Mouse (Mus musculus): ENCODE measurements around the gene Mvb12a. TPM values are rescaled to one million over a fixed set of nuclear protein-coding genes. Genes with fewer than 3 reads are reported as not detected.

The Mvb12a gene
- polyA plus RNA-seq, 1 experiment from 2014 or later = 66.6 TPM

DNA sequence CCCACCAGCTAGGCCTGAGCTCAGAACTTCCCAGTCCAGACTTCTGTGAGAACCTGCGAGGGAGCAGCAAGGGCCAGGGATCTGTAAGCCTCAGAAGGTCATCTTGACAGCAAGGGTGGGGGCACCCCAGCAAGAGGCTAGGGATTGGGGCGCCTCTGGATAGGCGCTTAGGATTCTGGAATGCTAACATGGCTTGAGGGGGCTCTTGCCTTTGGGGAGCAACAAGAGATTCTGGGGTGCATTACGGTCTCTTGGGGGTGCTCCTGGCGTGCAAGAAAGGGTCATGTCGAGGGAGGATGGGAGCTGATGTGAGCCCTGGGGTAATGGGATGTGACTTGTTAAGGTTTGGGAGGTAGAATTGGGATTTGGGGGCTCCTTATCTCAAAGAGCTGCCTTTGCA lies 26.2 kb downstream of the Mvb12a start:
- Histone ChIP-seq H3K4me3 (replicated peaks; ENCODE audit: low read length) (peak overlapping the region; percentile 51), H3K4me1 (replicated peaks; ENCODE audit: control insufficient read depth, insufficient read depth, low read length) (peaks cover 25% of the 10 kb centered on the region), H3K27me3 (ENCODE audit: control insufficient read depth, insufficient read depth, low read length) (peaks cover 10% of the 10 kb centered on the region; the same call in 1 of the 2 replicates), H3K9ac (peak overlapping the region; percentile 80), H3K36me3 (replicated peaks; ENCODE audit: control insufficient read depth, insufficient read depth) (no peaks in the 10 kb centered on the region), H3K27ac (peak overlapping the region; percentile 83), H3K9me3 (ENCODE audit: control insufficient read depth, low read length) (no peaks in the 10 kb centered on the region), H3K4me2 (replicated peaks) (peak overlapping the region; percentile 89)
- ATAC-seq (ENCODE audit: low FRiP score) (no peak), DNase-seq (ENCODE audit: low spot score) (no peak)
- WGBS = 15% methylated on average over 6 of the region's 6 CpGs

DNA sequence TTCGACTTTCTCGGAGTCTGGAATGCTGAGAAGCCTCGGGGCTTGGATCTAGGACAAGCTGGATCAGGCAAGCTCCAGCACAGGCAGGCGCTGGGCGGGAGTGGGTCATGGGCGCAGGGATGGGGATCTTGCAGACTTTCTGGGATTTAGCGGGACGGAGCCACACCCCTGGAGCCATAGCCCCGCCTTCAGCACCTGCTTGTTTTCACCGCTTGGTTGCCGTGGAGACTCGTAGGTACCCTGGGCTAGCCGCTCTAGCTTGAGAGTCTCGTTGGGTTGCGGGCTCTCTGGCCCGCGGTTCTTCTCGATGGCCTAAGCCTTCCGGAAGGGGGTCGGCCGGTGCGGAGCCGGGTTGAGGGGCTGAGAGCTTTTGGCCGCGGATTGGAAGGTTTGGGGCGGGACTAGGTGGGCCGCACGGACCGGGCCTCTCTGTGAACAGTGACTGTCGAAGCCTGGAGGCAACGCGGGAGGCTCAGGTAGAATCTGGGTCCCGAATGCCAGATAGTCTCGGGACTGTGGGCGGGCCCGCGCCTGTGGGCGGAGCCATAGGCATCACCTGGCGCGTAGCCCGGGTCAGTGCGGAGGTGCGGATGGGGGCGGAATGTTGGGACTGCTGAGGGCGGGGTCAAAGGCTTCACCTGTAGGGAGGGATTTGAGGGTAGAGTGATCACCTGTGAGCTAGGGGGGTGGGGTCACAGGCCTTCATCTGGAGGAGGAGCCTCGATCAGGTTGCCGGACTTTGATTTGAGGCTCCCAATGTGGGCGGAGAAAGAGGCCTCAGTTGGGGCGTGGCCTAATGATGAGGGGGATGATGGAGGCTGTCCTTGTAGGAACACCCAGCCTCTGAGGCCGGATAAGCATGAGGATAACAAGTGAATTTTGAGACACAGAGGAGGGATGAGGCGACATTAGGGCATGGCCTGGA lies 26.9 kb downstream of the Mvb12a start:
- ATAC-seq (ENCODE audit: low FRiP score) = peak; percentile 79
- H3K36me3 ChIP-seq (replicated peaks; ENCODE audit: control insufficient read depth, insufficient read depth) = no peaks in the 10 kb centered on the region
- peak overlapping the region; percentile 83 for H3K27ac ChIP-seq
- WGBS = under 1% methylated on average over 51 of the region's 51 CpGs
- peak overlapping the region; percentile 89 for H3K4me2 ChIP-seq (replicated peaks)
- H3K4me1 ChIP-seq (replicated peaks; ENCODE audit: control insufficient read depth, insufficient read depth, low read length) = peaks cover 25% of the 10 kb centered on the region
- DNase-seq (ENCODE audit: low spot score) = peak; percentile 87
- peak overlapping the region; percentile 80 for H3K9ac ChIP-seq
- H3K4me3 ChIP-seq (replicated peaks; ENCODE audit: low read length) = peak overlapping the region; percentile 51
- H3K9me3 ChIP-seq (ENCODE audit: control insufficient read depth, low read length) = no peaks in the 10 kb centered on the region
- peaks cover 7% of the 10 kb centered on the region; the same call in 1 of the 2 replicates for H3K27me3 ChIP-seq (ENCODE audit: control insufficient read depth, insufficient read depth, low read length)

DNA sequence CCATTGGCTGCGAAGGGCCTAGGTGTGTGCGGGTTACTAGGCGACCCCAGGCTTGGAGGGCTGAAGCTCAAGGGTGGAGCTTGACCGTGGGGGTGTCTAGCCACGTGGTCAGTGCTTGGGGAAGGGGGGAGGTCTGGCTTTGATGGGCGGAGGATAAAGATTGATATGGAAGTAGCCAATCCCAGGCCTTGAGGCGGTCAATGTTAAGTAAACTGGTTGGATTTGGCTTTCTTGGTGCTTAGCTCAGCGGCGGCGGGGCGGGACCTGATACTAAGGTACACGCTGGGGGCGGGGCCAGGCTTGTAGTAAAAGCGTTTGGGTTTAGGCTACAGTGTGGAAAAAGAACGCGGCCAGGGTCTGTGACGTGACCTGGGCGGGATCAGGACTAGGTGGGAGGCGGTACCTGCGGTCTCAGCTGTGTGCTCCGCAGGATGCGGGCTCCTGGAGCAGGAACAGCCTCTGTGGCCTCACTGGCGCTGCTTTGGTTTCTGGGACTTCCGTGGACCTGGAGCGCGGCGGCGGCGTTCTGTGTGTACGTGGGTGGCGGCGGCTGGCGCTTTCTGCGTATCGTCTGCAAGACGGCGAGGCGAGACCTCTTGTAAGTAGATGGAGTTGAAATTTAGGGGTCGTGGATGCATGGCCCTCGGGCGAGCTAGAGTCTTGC lies 27.7 kb downstream of the Mvb12a start:
- peak overlapping the region; percentile 80 for H3K9ac ChIP-seq
- H3K4me1 ChIP-seq (replicated peaks; ENCODE audit: control insufficient read depth, insufficient read depth, low read length) = peaks cover 25% of the 10 kb centered on the region
- no peaks in the 10 kb centered on the region for H3K9me3 ChIP-seq (ENCODE audit: control insufficient read depth, low read length)
- ATAC-seq (ENCODE audit: low FRiP score) = peak; percentile 88
- H3K27me3 ChIP-seq (ENCODE audit: control insufficient read depth, insufficient read depth, low read length) = peaks cover 7% of the 10 kb centered on the region; the same call in 1 of the 2 replicates
- H3K36me3 ChIP-seq (replicated peaks; ENCODE audit: control insufficient read depth, insufficient read depth) = no peaks in the 10 kb centered on the region
- under 1% methylated on average over 41 of the region's 41 CpGs for WGBS
- H3K4me3 ChIP-seq (replicated peaks; ENCODE audit: low read length) = peak overlapping the region; percentile 51
- DNase-seq (ENCODE audit: low spot score) = peak; percentile 91
- H3K27ac ChIP-seq = peak overlapping the region; percentile 83
- peak overlapping the region; percentile 89 for H3K4me2 ChIP-seq (replicated peaks)

DNA sequence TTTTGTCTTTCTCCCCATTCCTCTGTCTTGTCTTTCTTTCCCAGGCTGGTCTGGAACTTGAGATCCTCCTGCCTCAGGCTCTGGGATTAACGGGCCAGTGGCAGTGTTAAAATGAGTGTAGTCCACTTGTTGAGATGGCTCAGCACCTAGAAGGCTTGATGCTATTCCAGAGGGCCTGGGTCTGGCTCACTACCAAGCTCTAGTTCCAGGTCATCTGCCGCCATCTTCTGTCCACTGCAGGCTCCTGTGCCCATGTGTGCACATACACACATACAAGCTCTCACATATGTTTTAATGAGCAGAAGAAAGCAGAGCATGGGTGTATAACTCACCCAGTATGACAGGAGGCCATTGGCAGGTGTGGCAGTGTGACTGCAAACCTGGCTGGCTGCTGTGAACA lies 29.4 kb downstream of the Mvb12a start:
- Histone ChIP-seq H3K27me3 (ENCODE audit: control insufficient read depth, insufficient read depth, low read length) (peaks cover 6% of the 10 kb centered on the region; the same call in 1 of the 2 replicates), H3K4me3 (replicated peaks; ENCODE audit: low read length) (peak overlapping the region; percentile 51; the same call in 1 of the 2 replicates), H3K4me2 (replicated peaks) (peak overlapping the region; percentile 89), H3K4me1 (replicated peaks; ENCODE audit: control insufficient read depth, insufficient read depth, low read length) (peaks cover 25% of the 10 kb centered on the region), H3K27ac (peak overlapping the region; percentile 55), H3K9ac (peak overlapping the region; percentile 80), H3K9me3 (ENCODE audit: control insufficient read depth, low read length) (no peaks in the 10 kb centered on the region), H3K36me3 (replicated peaks; ENCODE audit: control insufficient read depth, insufficient read depth) (no peaks in the 10 kb centered on the region)
- WGBS = 83% methylated on average over 2 of the region's 2 CpGs
- ATAC-seq (ENCODE audit: low FRiP score) = no peak
- no peak for DNase-seq (ENCODE audit: low spot score)

DNA sequence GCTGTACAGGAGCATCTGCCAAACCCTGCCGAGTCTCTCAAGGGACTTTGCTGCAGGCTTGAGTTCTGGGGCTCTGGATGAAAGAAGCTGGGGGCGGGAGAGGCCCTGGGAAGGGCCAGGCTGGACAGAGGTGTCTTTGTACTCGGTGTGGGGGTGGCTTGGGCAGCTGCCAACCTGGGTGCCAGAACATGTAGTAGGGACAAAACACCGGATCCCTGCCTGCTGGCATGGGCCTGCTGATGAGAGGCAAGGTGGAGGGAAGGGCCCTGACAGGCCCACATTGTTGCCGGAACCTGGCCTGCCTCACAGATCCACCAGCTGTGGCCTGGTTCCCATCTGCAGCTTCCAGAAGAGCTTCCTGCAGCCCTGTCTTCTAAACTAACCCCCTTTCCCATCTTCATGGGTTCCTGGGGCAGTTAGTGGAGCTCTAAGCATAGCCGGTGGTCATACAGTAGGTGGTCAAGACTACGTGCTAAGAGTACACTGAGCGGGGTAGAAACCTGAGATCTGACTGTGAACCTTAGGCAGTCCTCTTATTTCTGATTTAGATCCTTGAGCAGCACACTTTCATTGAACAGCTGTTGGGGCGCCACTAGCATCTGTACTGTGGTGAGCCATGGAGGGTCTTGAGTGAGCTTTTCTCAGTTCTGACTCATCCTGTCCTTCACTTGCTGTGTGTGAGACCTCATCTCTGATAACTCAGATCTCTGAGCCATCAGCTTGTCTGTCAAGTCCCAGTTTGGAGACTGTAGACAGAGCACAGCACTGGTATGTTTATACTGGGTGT lies 30.3 kb downstream of the Mvb12a start:
- H3K9ac ChIP-seq = 0 out of 2 replicates have a peak overlapping the region, but pooled peaks have one; percentile 20
- no peaks in the 10 kb centered on the region for H3K27me3 ChIP-seq (ENCODE audit: control insufficient read depth, insufficient read depth, low read length)
- H3K4me2 ChIP-seq (replicated peaks) = peak overlapping the region; percentile 25
- ATAC-seq (ENCODE audit: low FRiP score) (no peak), DNase-seq (ENCODE audit: low spot score) (peak; percentile 72)
- no peak overlapping the region for H3K4me3 ChIP-seq (replicated peaks; ENCODE audit: low read length)
- no peaks in the 10 kb centered on the region for H3K36me3 ChIP-seq (replicated peaks; ENCODE audit: control insufficient read depth, insufficient read depth)
- H3K27ac ChIP-seq = peak overlapping the region; percentile 61
- peaks cover 25% of the 10 kb centered on the region for H3K4me1 ChIP-seq (replicated peaks; ENCODE audit: control insufficient read depth, insufficient read depth, low read length)
- WGBS = 70% methylated on average over 9 of the region's 9 CpGs
- H3K9me3 ChIP-seq (ENCODE audit: control insufficient read depth, low read length) = no peaks in the 10 kb centered on the region

DNA sequence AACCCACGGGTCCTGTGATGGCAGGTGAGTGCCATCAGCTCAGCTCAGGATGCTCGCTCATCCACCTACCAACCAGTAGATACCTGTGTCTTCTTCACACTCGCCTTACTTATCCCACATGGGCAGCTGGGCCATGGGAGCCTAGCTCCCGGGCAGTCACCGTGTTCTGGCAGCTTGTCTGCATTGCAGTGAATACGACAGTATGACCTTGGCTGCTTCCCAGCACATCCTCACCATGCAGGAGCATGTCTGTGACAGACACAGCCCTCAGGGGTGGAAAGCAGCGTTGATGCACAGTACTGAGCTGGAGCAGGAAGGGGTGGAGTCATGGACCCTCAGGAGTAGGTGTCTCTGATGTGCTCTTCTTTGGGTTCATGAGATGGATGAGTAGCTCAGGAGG lies 31.7 kb downstream of the Mvb12a start:
- ATAC-seq (ENCODE audit: low FRiP score) (no peak), DNase-seq (ENCODE audit: low spot score) (no peak)
- H3K9me3 ChIP-seq (ENCODE audit: control insufficient read depth, low read length) = no peaks in the 10 kb centered on the region
- H3K4me1 ChIP-seq (replicated peaks; ENCODE audit: control insufficient read depth, insufficient read depth, low read length) = peaks cover 25% of the 10 kb centered on the region
- no peak overlapping the region for H3K9ac ChIP-seq
- no peak overlapping the region for H3K4me2 ChIP-seq (replicated peaks)
- no peaks in the 10 kb centered on the region for H3K27me3 ChIP-seq (ENCODE audit: control insufficient read depth, insufficient read depth, low read length)
- H3K27ac ChIP-seq = no peak overlapping the region
- no peak overlapping the region for H3K4me3 ChIP-seq (replicated peaks; ENCODE audit: low read length)
- WGBS = 72% methylated on average over 7 of the region's 7 CpGs
- no peaks in the 10 kb centered on the region for H3K36me3 ChIP-seq (replicated peaks; ENCODE audit: control insufficient read depth, insufficient read depth)

DNA sequence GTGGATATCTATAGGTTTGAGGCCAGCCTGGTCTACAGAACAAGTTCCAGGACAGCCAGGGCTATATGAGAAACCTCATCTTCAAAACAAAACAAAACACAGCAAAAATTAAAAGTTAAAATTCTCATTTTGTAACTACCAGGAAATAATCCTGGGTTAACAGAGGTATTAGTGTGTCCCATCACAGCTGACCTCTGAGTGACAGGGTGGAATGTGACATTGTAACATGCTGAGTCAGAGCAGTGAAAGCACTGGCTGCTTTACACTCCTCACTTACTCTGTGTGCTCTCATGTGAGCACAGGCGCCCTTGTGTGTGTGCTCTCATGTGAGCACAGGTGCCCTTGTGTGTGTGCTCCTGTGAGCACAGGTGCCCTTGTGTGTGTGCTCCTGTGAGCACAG lies 32.3 kb downstream of the Mvb12a start:
- WGBS = 87% methylated on average over 1 of the region's 1 CpGs
- DNase-seq (ENCODE audit: low spot score) = no peak
- no peak for ATAC-seq (ENCODE audit: low FRiP score)

DNA sequence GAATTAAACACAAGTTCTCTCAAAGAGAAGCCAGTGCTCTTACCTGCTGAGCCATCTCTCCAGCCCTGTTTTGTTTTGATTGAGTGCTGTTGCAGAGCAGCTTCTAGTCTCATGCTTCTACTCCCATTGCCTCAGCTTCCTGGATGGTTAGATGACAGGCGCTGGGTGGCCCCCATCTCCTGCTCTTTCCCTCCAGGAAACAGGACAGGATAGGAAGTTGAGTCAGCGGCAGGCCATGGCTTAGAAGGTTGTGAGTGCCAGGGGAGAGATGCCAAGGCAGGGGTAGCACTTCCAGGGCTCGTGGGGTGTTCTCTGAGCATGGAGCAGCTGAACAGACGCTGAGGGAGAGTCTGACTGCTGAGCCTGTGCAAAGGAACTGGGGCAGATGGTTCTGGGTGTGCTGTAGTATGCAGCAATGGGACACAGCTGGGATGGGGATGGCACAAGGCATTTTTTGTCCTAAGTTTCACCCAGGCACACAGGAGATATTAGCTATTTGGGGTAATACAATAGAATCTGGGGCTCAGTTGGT lies 35.2 kb downstream of the Mvb12a start:
- Histone ChIP-seq H3K36me3 (replicated peaks; ENCODE audit: control insufficient read depth, insufficient read depth) (peaks cover 23% of the 10 kb centered on the region), H3K9ac (no peak overlapping the region), H3K27ac (no peak overlapping the region), H3K27me3 (ENCODE audit: control insufficient read depth, insufficient read depth, low read length) (no peaks in the 10 kb centered on the region), H3K4me1 (replicated peaks; ENCODE audit: control insufficient read depth, insufficient read depth, low read length) (peaks cover 4% of the 10 kb centered on the region; the same call in 1 of the 2 replicates), H3K9me3 (ENCODE audit: control insufficient read depth, low read length) (no peaks in the 10 kb centered on the region), H3K4me2 (replicated peaks) (no peak overlapping the region), H3K4me3 (replicated peaks; ENCODE audit: low read length) (no peak overlapping the region)
- 67% methylated on average over 4 of the region's 4 CpGs for WGBS
- no peak for DNase-seq (ENCODE audit: low spot score)
- ATAC-seq (ENCODE audit: low FRiP score) = no peak

More for the DNA sequence above, 32.3 kb downstream of the Mvb12a start:
- Histone ChIP-seq H3K9me3 (ENCODE audit: control insufficient read depth, low read length) (no peaks in the 10 kb centered on the region), H3K9ac (no peak overlapping the region), H3K4me1 (replicated peaks; ENCODE audit: control insufficient read depth, insufficient read depth, low read length) (peaks cover 25% of the 10 kb centered on the region), H3K27me3 (ENCODE audit: control insufficient read depth, insufficient read depth, low read length) (no peaks in the 10 kb centered on the region), H3K36me3 (replicated peaks; ENCODE audit: control insufficient read depth, insufficient read depth) (no peaks in the 10 kb centered on the region), H3K4me3 (replicated peaks; ENCODE audit: low read length) (no peak overlapping the region), H3K27ac (no peak overlapping the region), H3K4me2 (replicated peaks) (no peak overlapping the region)

Data from hindbrain, embryonic 14.5 days (tissue).